Mouse (Mus musculus) intestine, embryonic 15.5 days (tissue): Measurements from ENCODE around the gene Gm49353. TPM values are rescaled to one million over a fixed set of nuclear protein-coding genes. Genes with fewer than 3 reads are reported as not detected.

Experiments
- ATAC-seq: fragments of 200-750 bp; cut with Nextera tagmentation; 2 replicates; pipeline ENCODE4 v1.8.0; 2017; ENCODE audit warnings: moderate TSS enrichment, moderate library complexity
- H3K27ac ChIP-seq: fragments of 300-500 bp; sonication (generic); 2 replicates; pipeline ENCODE4 v1.5.1; 2015; ENCODE audit warnings: mild to moderate bottlenecking, inconsistent platforms
- H3K27me3 ChIP-seq: fragments of 300-500 bp; sonication (generic); replicated peaks from 2 replicates; pipeline ENCODE4 v1.6.1; 2015; ENCODE audit warnings: inconsistent platforms
- H3K36me3 ChIP-seq: fragments of 300-500 bp; sonication (generic); 2 replicates; pipeline ENCODE4 v1.6.1; 2015; ENCODE audit warnings: inconsistent platforms
- H3K4me1 ChIP-seq: fragments of 300-500 bp; sonication (generic); replicated peaks from 2 replicates; pipeline ENCODE4 v1.6.1; 2015; ENCODE audit warnings: inconsistent platforms
- H3K4me2 ChIP-seq: fragments of 300-500 bp; sonication (generic); replicated peaks from 2 replicates; pipeline ENCODE4 v1.6.1; 2015; ENCODE audit warnings: mild to moderate bottlenecking, inconsistent platforms
- H3K4me3 ChIP-seq: fragments of 300-500 bp; sonication (generic); replicated peaks from 2 replicates; pipeline ENCODE4 v1.5.1; 2015; ENCODE audit warnings: inconsistent platforms
- H3K9ac ChIP-seq: fragments of 300-500 bp; sonication (generic); 2 replicates; pipeline ENCODE4 v1.6.1; 2015; ENCODE audit warnings: inconsistent platforms
- H3K9me3 ChIP-seq: fragments of 300-500 bp; sonication (generic); 2 replicates; pipeline ENCODE4 v1.6.1; 2016; ENCODE audit warnings: inconsistent platforms
- WGBS: fragments of 180-500 bp; shearing (Covaris S2); methylation state at CpG from one replicate; pipeline ENCODE4 v1.1.7; 2015; 5-methylcytosine and 5-hydroxymethylcytosine counted together
- polyA plus RNA-seq: library from polyadenylated mRNA; unstranded; fragments of >200 nt; fragmentation: Nextera tagmentation; extraction: Ambion mirVana; gene quantifications from 2 replicates; pipeline ENCODE4 v1.2.1, GENCODE M21; 2015

Gm49353 gene
- polyA plus RNA-seq = 0.81 TPM in 1 of 2 replicates, not detected in the other

DNA sequence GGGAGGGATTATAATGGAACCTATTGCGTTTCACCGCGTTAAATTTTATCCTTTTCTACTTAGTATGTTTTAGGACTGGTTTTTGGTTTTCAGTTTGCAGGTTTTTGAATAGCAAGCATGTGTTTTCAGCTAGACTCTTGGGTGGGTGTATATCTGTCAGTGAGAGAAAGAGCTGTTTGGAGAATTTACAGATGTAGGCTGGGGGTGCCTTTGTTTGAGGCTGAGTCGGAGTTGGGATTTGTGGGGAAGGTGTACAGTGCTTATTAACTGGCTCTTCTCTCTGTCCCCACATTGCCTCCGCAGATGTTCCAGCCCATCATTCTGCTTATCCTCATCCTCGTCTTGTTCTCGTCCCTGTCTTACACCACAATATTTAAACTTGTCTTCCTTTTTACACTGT lies at the start of gene Gm49353:
TSS of gene Gm49353 (plus strand) at position 313 of the 400 bp plus-strand sequence.
- no peaks in the 10 kb centered on the region for H3K4me1 ChIP-seq
- no peak for ATAC-seq
- H3K27me3 ChIP-seq = no peaks in the 10 kb centered on the region
- no peak within 1 kb of the TSS for H3K9ac ChIP-seq
- H3K4me2 ChIP-seq = no peak within 1 kb of the TSS
- 70% methylated on average over 7 of the region's 7 CpGs for WGBS
- no peak within 1 kb of the TSS for H3K27ac ChIP-seq
- H3K9me3 ChIP-seq = no peaks in the 10 kb centered on the region
- H3K4me3 ChIP-seq = no peak within 1 kb of the TSS
- H3K36me3 ChIP-seq = no peaks in the 10 kb centered on the region

DNA sequence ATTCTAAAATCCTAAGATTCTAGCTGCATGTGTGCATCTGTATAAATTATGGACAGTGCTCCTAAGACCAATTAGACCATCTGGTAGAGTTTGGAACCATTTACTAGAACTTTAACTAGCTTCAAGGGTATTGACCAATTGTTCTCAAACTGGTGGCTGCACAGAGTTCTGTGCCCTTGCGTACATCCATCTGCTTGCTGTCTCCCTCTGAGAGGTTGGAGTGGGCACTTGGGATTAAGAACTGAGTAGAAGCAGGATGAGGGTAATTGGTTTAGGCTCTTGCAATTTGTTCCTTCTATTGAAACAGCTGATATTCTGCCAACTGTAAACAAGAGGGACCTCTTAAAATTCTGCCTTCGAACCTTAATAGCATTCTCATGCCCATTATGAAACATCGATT lies 43.5 kb upstream of the Gm49353 start:
- ATAC-seq = no peak
- no peaks in the 10 kb centered on the region for H3K9me3 ChIP-seq
- WGBS = 94% methylated on average over 3 of the region's 3 CpGs

DNA sequence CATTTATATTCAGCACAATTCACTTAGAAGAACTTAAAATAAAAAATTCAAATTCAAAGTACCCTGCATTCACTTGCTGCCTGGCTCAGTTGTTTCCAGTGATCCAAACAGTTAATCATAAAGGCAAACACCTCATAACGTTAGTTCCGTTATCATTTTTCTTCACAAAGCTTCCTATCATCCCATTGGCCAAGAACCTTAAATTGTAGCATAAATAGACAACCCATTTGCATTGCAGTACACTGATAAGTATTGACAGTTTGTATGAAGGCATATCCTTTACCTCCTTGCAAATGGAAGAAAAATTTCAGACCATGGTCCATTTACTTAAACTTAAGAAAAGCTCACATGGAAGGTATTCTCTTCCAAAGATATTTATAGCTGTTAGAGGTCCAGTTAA lies 37.1 kb upstream of the Gm49353 start:
- no peak for ATAC-seq
- no peak overlapping the region for H3K4me3 ChIP-seq
- WGBS = 74% methylated on average over 2 of the region's 2 CpGs
- H3K9me3 ChIP-seq = no peaks in the 10 kb centered on the region
- H3K9ac ChIP-seq = no peak overlapping the region
- no peaks in the 10 kb centered on the region for H3K27me3 ChIP-seq
- no peaks in the 10 kb centered on the region for H3K4me1 ChIP-seq
- H3K36me3 ChIP-seq = no peaks in the 10 kb centered on the region
- H3K27ac ChIP-seq = no peak overlapping the region
- no peak overlapping the region for H3K4me2 ChIP-seq

More for the DNA sequence above, 43.5 kb upstream of the Gm49353 start:
- Histone ChIP-seq H3K27ac (no peak overlapping the region), H3K9ac (no peak overlapping the region), H3K36me3 (no peaks in the 10 kb centered on the region), H3K4me1 (no peaks in the 10 kb centered on the region), H3K4me2 (no peak overlapping the region), H3K27me3 (no peaks in the 10 kb centered on the region), H3K4me3 (no peak overlapping the region)

DNA sequence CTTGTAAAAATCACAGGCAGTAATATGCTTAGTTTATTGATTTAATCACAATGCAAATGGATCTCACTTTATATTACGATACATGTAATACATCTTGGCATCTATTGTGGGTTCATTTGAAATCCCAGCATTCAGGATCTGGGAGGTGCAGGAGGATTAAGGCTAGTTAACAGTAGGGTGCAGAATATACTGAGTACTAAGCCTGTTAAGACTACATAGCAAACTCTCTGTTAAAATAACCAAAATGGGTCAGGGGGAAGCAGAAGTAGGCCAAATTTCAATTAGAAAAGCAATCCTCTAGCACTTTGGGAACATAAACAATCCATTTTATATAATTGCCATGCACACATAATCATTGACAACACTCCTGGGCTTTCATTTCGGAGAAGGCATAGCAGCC lies 25.0 kb upstream of the Gm49353 start:
- H3K9ac ChIP-seq = no peak overlapping the region
- no peaks in the 10 kb centered on the region for H3K36me3 ChIP-seq
- no peaks in the 10 kb centered on the region for H3K27me3 ChIP-seq
- no peaks in the 10 kb centered on the region for H3K4me1 ChIP-seq
- H3K27ac ChIP-seq = no peak overlapping the region
- no peak overlapping the region for H3K4me3 ChIP-seq
- ATAC-seq = no peak
- 92% methylated on average over 2 of the region's 2 CpGs for WGBS
- no peaks in the 10 kb centered on the region for H3K9me3 ChIP-seq
- H3K4me2 ChIP-seq = no peak overlapping the region

DNA sequence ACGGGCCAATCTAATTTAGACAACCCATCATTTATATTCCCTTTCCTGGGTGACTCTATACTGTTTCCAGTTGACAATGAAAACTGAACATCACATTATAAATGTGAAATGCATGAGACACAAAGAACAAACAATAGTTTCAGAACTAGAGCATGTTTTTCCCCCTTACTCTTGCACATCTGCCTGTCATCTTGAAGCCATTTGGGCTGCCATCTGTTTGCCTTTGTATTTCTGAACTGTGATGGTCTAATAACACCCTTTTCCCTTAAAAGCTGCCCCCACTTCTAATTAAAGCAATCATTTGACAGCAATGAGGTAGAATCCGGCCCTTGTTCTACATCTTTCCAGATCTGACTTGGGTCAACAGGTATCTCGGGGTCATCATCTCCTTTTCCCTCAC lies 23.1 kb upstream of the Gm49353 start:
- Histone ChIP-seq H3K9ac (no peak overlapping the region), H3K36me3 (no peaks in the 10 kb centered on the region), H3K9me3 (no peaks in the 10 kb centered on the region), H3K4me3 (no peak overlapping the region), H3K27me3 (no peaks in the 10 kb centered on the region), H3K4me1 (no peaks in the 10 kb centered on the region), H3K4me2 (no peak overlapping the region), H3K27ac (no peak overlapping the region)
- ATAC-seq = no peak
- 83% methylated on average over 3 of the region's 3 CpGs for WGBS

DNA sequence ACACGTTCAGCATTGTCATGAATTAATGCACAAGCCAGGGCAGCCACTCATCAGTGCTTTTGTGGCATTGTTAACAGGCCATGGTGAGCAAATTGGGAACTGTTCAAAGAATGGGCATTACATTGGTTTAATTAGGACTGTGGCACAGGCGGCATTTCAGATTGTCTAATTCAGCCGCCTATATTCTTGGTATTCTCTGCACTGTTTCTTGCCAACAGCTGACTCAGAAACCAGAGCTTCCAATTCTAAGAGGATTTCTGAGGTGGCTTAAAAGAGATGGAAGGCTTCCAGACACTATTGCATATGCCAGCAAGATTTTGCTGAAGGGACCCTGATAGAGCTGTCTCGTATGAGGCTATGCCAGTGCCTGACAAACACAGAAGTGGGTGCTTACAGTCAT lies 21.9 kb upstream of the Gm49353 start:
- H3K4me3 ChIP-seq = no peak overlapping the region
- no peaks in the 10 kb centered on the region for H3K36me3 ChIP-seq
- no peak overlapping the region for H3K9ac ChIP-seq
- no peaks in the 10 kb centered on the region for H3K4me1 ChIP-seq
- H3K9me3 ChIP-seq = no peaks in the 10 kb centered on the region
- no peak overlapping the region for H3K27ac ChIP-seq
- 88% methylated on average over 4 of the region's 4 CpGs for WGBS
- H3K4me2 ChIP-seq = no peak overlapping the region
- no peak for ATAC-seq
- no peaks in the 10 kb centered on the region for H3K27me3 ChIP-seq

DNA sequence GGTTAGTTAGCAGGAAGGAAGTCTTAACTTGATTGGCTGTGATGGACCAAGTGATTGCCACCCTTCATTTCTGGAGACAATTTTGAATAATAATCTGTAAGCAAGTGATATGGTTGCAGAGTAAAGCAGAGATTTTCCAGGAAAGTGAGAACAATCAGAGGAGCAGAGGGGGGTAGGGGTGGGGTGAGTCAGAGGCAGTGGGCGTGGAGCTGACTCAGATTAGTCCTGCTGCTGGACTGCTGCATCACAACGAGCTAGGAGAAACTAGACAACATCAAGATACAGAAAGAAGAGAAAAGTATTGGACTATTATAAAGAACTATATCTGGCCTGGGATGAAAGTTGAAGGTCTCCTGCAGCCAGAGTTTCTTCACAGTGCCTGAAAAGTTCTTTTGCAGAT lies 20.8 kb upstream of the Gm49353 start:
- WGBS = 35% methylated on average over 2 of the region's 2 CpGs
- H3K4me1 ChIP-seq = no peaks in the 10 kb centered on the region
- H3K4me3 ChIP-seq = no peak overlapping the region
- H3K9ac ChIP-seq = no peak overlapping the region
- no peak overlapping the region for H3K4me2 ChIP-seq
- H3K9me3 ChIP-seq = no peaks in the 10 kb centered on the region
- ATAC-seq = no peak
- H3K36me3 ChIP-seq = no peaks in the 10 kb centered on the region
- H3K27ac ChIP-seq = no peak overlapping the region
- H3K27me3 ChIP-seq = no peaks in the 10 kb centered on the region

DNA sequence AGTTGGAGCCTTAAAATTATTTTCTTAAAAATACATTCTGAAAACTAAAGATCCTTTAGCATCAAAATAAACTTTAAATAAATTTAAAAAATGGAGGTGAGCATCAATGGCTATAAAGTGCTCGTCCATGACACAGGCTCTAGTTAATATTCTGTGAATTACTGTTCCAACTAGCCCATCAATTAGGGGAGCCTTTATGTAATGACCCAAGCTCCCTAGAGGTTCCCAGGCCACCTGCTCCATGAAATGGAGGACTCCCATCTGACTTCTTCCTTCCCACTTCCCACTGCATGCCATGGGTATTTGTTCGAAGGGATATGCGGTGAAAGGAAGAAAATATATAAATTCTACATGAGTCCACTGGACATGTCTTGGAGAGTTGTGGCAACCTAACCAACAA lies 18.5 kb upstream of the Gm49353 start:
- no peaks in the 10 kb centered on the region for H3K27me3 ChIP-seq
- H3K9ac ChIP-seq = no peak overlapping the region
- H3K4me1 ChIP-seq = no peaks in the 10 kb centered on the region
- no peaks in the 10 kb centered on the region for H3K36me3 ChIP-seq
- no peak overlapping the region for H3K4me2 ChIP-seq
- no peak for ATAC-seq
- H3K9me3 ChIP-seq = no peaks in the 10 kb centered on the region
- no peak overlapping the region for H3K4me3 ChIP-seq
- 87% methylated on average over 3 of the region's 3 CpGs for WGBS
- no peak overlapping the region for H3K27ac ChIP-seq

DNA sequence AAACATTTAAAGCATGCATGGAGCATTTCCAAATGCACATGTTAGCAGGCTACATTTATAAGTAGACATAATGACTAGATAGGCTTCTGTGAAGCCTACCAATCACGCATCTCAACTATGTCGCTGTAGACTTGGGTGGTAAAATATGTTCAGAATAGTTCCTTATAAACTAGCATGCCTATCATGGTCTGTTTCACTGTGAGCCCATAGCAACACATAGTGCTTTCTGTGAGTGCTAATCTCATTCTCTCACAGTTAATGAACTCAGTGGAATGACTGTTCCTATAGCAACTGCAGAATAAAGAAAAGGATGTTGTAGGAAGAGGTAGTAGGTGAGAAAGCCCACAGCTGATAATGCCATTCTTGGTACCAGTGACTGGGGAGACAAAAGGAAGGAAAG lies 17.7 kb upstream of the Gm49353 start:
- no peak overlapping the region for H3K4me2 ChIP-seq
- 90% methylated on average over 2 of the region's 2 CpGs for WGBS
- H3K27ac ChIP-seq = no peak overlapping the region
- H3K4me3 ChIP-seq = no peak overlapping the region
- H3K27me3 ChIP-seq = no peaks in the 10 kb centered on the region
- H3K4me1 ChIP-seq = no peaks in the 10 kb centered on the region
- no peak overlapping the region for H3K9ac ChIP-seq
- no peaks in the 10 kb centered on the region for H3K9me3 ChIP-seq
- no peaks in the 10 kb centered on the region for H3K36me3 ChIP-seq
- ATAC-seq = no peak

DNA sequence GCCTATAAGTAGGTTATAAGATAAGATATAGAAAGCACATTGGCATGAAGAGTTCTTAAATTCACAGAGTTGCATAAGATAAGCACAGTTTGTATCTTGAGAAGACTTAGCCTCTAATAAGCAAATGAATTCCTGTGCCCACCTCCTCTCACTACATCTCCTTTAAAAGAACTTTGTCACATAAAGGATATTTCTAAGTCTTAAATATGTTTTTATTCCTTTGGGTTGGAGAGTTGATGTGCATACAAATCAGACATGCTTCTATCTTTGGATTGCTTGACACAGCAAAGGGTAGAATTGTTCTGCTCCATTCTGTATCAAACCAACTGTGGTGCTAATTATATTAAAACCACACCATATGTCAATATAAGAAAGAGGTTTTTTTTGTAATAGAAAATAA lies 5.0 kb upstream of the Gm49353 start:
- no peak for ATAC-seq
- H3K27ac ChIP-seq = no peak overlapping the region

DNA sequence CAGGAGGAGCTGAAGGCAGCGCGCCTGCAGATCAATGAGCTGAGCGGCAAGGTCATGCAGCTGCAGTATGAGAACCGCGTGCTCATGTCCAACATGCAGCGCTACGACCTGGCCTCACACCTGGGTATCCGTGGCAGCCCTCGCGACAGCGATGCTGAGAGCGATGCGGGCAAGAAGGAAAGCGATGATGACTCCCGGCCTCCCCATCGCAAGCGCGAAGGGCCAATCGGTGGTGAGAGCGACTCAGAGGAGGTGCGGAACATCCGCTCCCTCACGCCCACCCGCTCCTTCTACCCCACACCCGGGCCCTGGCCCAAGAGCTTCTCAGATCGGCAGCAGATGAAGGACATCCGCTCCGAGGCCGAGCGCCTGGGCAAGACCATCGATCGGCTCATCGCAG lies 1.9 kb upstream of the Gm49353 start:
- 95% methylated on average over 33 of the region's 33 CpGs for whole genome bisulfite sequencing
- H3K9ac ChIP-seq = no peak overlapping the region
- H3K4me1 ChIP-seq = no peaks in the 10 kb centered on the region
- no peaks in the 10 kb centered on the region for H3K9me3 ChIP-seq
- no peak overlapping the region for H3K4me2 ChIP-seq
- H3K27ac ChIP-seq = no peak overlapping the region
- H3K27me3 ChIP-seq = no peaks in the 10 kb centered on the region
- no peaks in the 10 kb centered on the region for H3K36me3 ChIP-seq
- no peak for ATAC-seq
- no peak overlapping the region for H3K4me3 ChIP-seq

More for the DNA sequence above, 5.0 kb upstream of the Gm49353 start:
- no peak overlapping the region for H3K4me2 ChIP-seq
- H3K36me3 ChIP-seq = no peaks in the 10 kb centered on the region
- H3K4me3 ChIP-seq = no peak overlapping the region
- H3K9me3 ChIP-seq = no peaks in the 10 kb centered on the region
- H3K9ac ChIP-seq = no peak overlapping the region
- H3K4me1 ChIP-seq = no peaks in the 10 kb centered on the region
- H3K27me3 ChIP-seq = no peaks in the 10 kb centered on the region

DNA sequence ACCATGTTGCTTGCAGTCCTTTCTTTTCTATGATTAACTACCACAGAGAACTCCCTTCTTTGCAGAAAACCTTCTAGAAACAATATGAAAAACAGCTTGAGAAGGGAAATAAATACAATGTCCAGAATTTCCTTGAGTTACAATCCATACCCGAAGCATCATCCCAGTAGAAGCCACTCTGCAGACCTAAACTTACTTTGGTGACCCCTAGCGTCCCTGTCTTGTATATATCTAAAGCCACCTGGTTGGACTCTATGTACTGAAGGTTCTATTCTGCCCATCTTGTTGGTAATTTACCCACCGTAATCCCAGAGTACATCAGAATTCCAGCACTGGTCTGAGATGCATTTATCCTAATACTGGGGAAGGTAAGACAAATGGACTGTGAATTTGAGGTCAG lies 1.1 kb downstream of the Gm49353 start:
- Histone ChIP-seq H3K9ac (no peak overlapping the region), H3K27ac (no peak overlapping the region), H3K9me3 (no peaks in the 10 kb centered on the region), H3K36me3 (no peaks in the 10 kb centered on the region), H3K4me3 (no peak overlapping the region), H3K27me3 (no peaks in the 10 kb centered on the region), H3K4me1 (no peaks in the 10 kb centered on the region), H3K4me2 (no peak overlapping the region)
- ATAC-seq = no peak
- WGBS = 73% methylated on average over 3 of the region's 3 CpGs

DNA sequence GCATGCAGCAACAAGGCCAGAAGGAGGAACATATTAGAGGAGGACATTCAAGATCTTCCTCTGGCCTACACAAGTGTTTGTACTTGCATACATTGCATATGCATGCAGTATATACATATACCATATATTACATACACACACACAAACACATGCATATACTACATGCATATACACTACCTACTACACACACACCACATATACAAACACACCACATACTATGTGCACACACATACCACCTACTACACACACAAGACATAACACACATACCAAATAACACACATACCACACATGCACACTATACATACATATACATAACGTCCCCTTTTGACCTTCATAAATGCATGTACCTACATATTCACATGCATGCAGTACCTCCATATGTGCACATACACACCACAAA lies 1.9 kb downstream of the Gm49353 start:
- H3K4me1 ChIP-seq = no peaks in the 10 kb centered on the region
- no peaks in the 10 kb centered on the region for H3K27me3 ChIP-seq
- H3K4me2 ChIP-seq = no peak overlapping the region
- no peak overlapping the region for H3K4me3 ChIP-seq
- no peaks in the 10 kb centered on the region for H3K9me3 ChIP-seq
- no peak overlapping the region for H3K9ac ChIP-seq
- no peak overlapping the region for H3K27ac ChIP-seq
- 91% methylated on average over 1 of the region's 1 CpGs for WGBS
- H3K36me3 ChIP-seq = no peaks in the 10 kb centered on the region
- no peak for ATAC-seq

DNA sequence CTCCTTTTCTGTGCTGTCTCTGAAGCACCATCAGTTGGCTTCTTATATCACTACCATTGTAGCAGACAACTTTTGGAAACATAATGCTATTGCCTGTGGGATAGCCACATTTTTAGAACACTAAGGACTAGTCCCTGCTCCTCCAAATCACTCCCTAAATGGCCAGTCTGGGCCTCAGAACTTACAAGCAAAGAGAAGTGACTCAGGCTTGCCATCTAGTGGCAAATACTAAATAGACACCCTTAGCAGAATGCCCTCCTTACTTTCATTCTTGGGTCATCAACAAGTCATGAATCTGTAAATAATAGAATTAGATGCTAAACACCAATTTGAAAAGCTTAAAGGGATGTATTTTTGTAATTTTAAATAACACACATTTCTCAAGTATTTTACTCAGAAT lies 8.0 kb downstream of the Gm49353 start:
- ATAC-seq = 0 out of 2 replicates have a peak, but pooled peaks have one; percentile 59

More for the DNA sequence above, 8.0 kb downstream of the Gm49353 start:
- Histone ChIP-seq H3K4me2 (no peak overlapping the region), H3K9me3 (no peaks in the 10 kb centered on the region), H3K9ac (no peak overlapping the region), H3K36me3 (no peaks in the 10 kb centered on the region), H3K27ac (no peak overlapping the region), H3K27me3 (no peaks in the 10 kb centered on the region), H3K4me3 (no peak overlapping the region), H3K4me1 (no peaks in the 10 kb centered on the region)
